Mouse (Mus musculus) midbrain, embryonic 12.5 days (tissue): Measurements from ENCODE around the gene Dlg4. TPM values are rescaled to one million over a fixed set of nuclear protein-coding genes. Genes with fewer than 3 reads are reported as not detected.

Experiments
- ATAC-seq: fragments of 200-750 bp; cut with Nextera tagmentation; 2 replicates; pipeline ENCODE4 v1.8.0; 2017; ENCODE audit warnings: low read depth, moderate TSS enrichment, moderate library complexity; ENCODE audit not compliant: low FRiP score
- H3K27ac ChIP-seq: fragments of 300-500 bp; sonication (generic); replicated peaks from 2 replicates; pipeline ENCODE4 v1.5.1; 2016; ENCODE audit warnings: mild to moderate bottlenecking
- H3K27me3 ChIP-seq: fragments of 300-500 bp; sonication (generic); 2 replicates; pipeline ENCODE4 v1.6.1; 2016; ENCODE audit warnings: mild to moderate bottlenecking
- H3K36me3 ChIP-seq: fragments of 300-500 bp; sonication (generic); 2 replicates; pipeline ENCODE4 v1.6.1; 2016
- H3K4me1 ChIP-seq: fragments of 300-500 bp; sonication (generic); 2 replicates; pipeline ENCODE4 v1.6.1; 2016
- H3K4me2 ChIP-seq: fragments of 300-500 bp; sonication (generic); replicated peaks from 2 replicates; pipeline ENCODE4 v1.6.1; 2016; ENCODE audit warnings: mild to moderate bottlenecking, moderate library complexity
- H3K4me3 ChIP-seq: fragments of 300-500 bp; sonication (generic); 2 replicates; pipeline ENCODE4 v1.5.1; 2016; ENCODE audit warnings: mild to moderate bottlenecking
- H3K9ac ChIP-seq: fragments of 300-500 bp; sonication (generic); replicated peaks from 2 replicates; pipeline ENCODE4 v1.6.1; 2016; ENCODE audit warnings: mild to moderate bottlenecking, moderate library complexity
- H3K9me3 ChIP-seq: fragments of 300-500 bp; sonication (generic); 2 replicates; pipeline ENCODE4 v1.6.1; 2016; ENCODE audit warnings: mild to moderate bottlenecking
- WGBS: fragments of 180-500 bp; shearing (Covaris S2); methylation state at CpG from one replicate; pipeline ENCODE4 v1.1.7; 2016; 5-methylcytosine and 5-hydroxymethylcytosine counted together
- microRNA counts: library from miRNA; unstranded; fragments of <30 nt; microRNA quantifications from one replicate; lab custom pipeline; 2017
- microRNA-seq: library from miRNA; unstranded; fragments of <30 nt; microRNA quantifications from one replicate; pipeline ENCODE4, GENCODE M21; 2017
- polyA plus RNA-seq: library from polyadenylated mRNA; unstranded; fragments of >200 nt; fragmentation: Nextera tagmentation; extraction: Ambion mirVana; gene quantifications from 2 replicates; pipeline ENCODE4 v1.2.1, GENCODE M21; 2016

Dlg4 gene
- polyA plus RNA-seq, 1 experiment from 2014 or later: 23.9 TPM

GRCm38 (mm10) chr11:70091986-70092783 is 75.4 kb downstream of the Dlg4 start, which contains the start of gene Asgr2:
Gene Asgr2 (plus strand): TSS chr11:70092644.
- Histone ChIP-seq H3K4me3 (no peak within 1 kb of the TSS), H3K4me1 (no peaks in the 10 kb centered on the region), H3K4me2 (no peak within 1 kb of the TSS), H3K9me3 (no peaks in the 10 kb centered on the region), H3K27ac (no peak within 1 kb of the TSS), H3K27me3 (no peaks in the 10 kb centered on the region), H3K9ac (no peak within 1 kb of the TSS), H3K36me3 (no peaks in the 10 kb centered on the region)
- ATAC-seq: no peak
- WGBS: 85% methylated on average over 12 of the region's 12 CpGs

MicroRNAs within 50 kb of the gene (microRNA counts, 519-probe panel; counts per million panel counts)
- microRNA mmu-miR-324-3p (lab: Ali Mortazavi, UCI) (not detected), microRNA mmu-miR-324-5p (lab: Ali Mortazavi, UCI) (4,470 counts per million, percentile 32 among the panel's probes with 10 or more counts)

Small RNA genes lying within 50 kb of the gene (microRNA-seq; reads per million reads assigned to microRNA genes)
- gene Gm44349 (not detected), gene Mir324 (4,823 reads per million, percentile 90 among the genes with 10 or more reads in this experiment)

Other genes with a start within 250 kb of the Dlg4 start
- 1.3 and 1.7 TPM in 2 replicates for gene Chrnb1, start 221.0 kb upstream of the Dlg4 start, polyA plus RNA-seq
- 2.7 and 2.9 TPM in 2 replicates for gene Fgf11, start 215.1 kb upstream of the Dlg4 start, polyA plus RNA-seq
- 0.42 and 1.2 TPM in 2 replicates for gene Tmem102, start 211.3 kb upstream of the Dlg4 start, polyA plus RNA-seq
- gene Gm39566, start 201.6 kb upstream of the Dlg4 start, polyA plus RNA-seq: not detected in 2 replicates
- gene Spem2, start 198.5 kb upstream of the Dlg4 start, polyA plus RNA-seq: not detected in 2 replicates
- 0.46 TPM in 1 of 2 replicates, not detected in the other for gene Spem1, start 194.8 kb upstream of the Dlg4 start, polyA plus RNA-seq
- 14.2 and 14.6 TPM in 2 replicates for gene Nlgn2, start 179.2 kb upstream of the Dlg4 start, polyA plus RNA-seq
- 284 and 302 TPM in 2 replicates for gene Tmem256, start 178.4 kb upstream of the Dlg4 start, polyA plus RNA-seq
- 62.9 and 70.1 TPM in 2 replicates for gene Plscr3, start 170.6 kb upstream of the Dlg4 start, polyA plus RNA-seq
- gene Tnk1, start 158.2 kb upstream of the Dlg4 start, polyA plus RNA-seq: 0.19 and 0.21 TPM in 2 replicates
- gene Tmem95, start 138.9 kb upstream of the Dlg4 start, polyA plus RNA-seq: not detected in 2 replicates
- 2.7 and 3.3 TPM in 2 replicates for gene Kctd11, start 135.5 kb upstream of the Dlg4 start, polyA plus RNA-seq
- 0.50 and 0.73 TPM in 2 replicates for gene Acap1, start 121.4 kb upstream of the Dlg4 start, polyA plus RNA-seq
- 21.8 and 23.2 TPM in 2 replicates for gene 2810408A11Rik, start 116.0 kb upstream of the Dlg4 start, polyA plus RNA-seq
- 17.4 and 19.3 TPM in 2 replicates for gene Neurl4, start 115.9 kb upstream of the Dlg4 start, polyA plus RNA-seq
- 93.1 and 97.6 TPM in 2 replicates for gene Gps2, start 103.1 kb upstream of the Dlg4 start, polyA plus RNA-seq
- 1,395 and 1,465 TPM in 2 replicates for gene Eif5a, start 95.0 kb upstream of the Dlg4 start, polyA plus RNA-seq
- gene Ybx2, start 81.1 kb upstream of the Dlg4 start, polyA plus RNA-seq: 5.0 and 5.6 TPM in 2 replicates
- gene Slc2a4, start 68.8 kb upstream of the Dlg4 start, polyA plus RNA-seq: 8.9 and 9.9 TPM in 2 replicates
- 2.9 and 3.7 TPM in 2 replicates for gene Cldn7, start 52.2 kb upstream of the Dlg4 start, polyA plus RNA-seq
- gene Ctdnep1, start 35.8 kb upstream of the Dlg4 start, polyA plus RNA-seq: 21.4 and 27.5 TPM in 2 replicates
- gene Elp5, start 34.4 kb upstream of the Dlg4 start, polyA plus RNA-seq: 127 and 131 TPM in 2 replicates
- 552 and 567 TPM in 2 replicates for gene Gabarap, start 25.8 kb upstream of the Dlg4 start, polyA plus RNA-seq
- gene Phf23, start 21.2 kb upstream of the Dlg4 start, polyA plus RNA-seq: 89.4 and 96.5 TPM in 2 replicates
- gene Dvl2, start 16.3 kb upstream of the Dlg4 start, polyA plus RNA-seq: 45.3 and 49.2 TPM in 2 replicates
- gene Acadvl, start 1.5 kb upstream of the Dlg4 start, polyA plus RNA-seq: 50.7 and 57.9 TPM in 2 replicates
- 0.33 and 0.89 TPM in 2 replicates for gene Asgr1, start 37.1 kb downstream of the Dlg4 start, polyA plus RNA-seq
- not detected in 2 replicates for gene Asgr2, start 75.7 kb downstream of the Dlg4 start, polyA plus RNA-seq
- gene Mgl2, start 113.4 kb downstream of the Dlg4 start, polyA plus RNA-seq: 0.47 and 1.0 TPM in 2 replicates
- 0.58 and 1.3 TPM in 2 replicates for gene Clec10a, start 139.3 kb downstream of the Dlg4 start, polyA plus RNA-seq
- 1.9 and 2.8 TPM in 2 replicates for gene Slc16a11, start 195.8 kb downstream of the Dlg4 start, polyA plus RNA-seq
- gene Slc16a13, start 204.1 kb downstream of the Dlg4 start, polyA plus RNA-seq: 19.0 and 19.5 TPM in 2 replicates
- 5.2 and 5.4 TPM in 2 replicates for gene Bcl6b, start 212.9 kb downstream of the Dlg4 start, polyA plus RNA-seq
- 210 and 213 TPM in 2 replicates for gene 0610010K14Rik, start 221.0 kb downstream of the Dlg4 start, polyA plus RNA-seq
- 10.5 and 12.4 TPM in 2 replicates for gene Gm21988, start 222.9 kb downstream of the Dlg4 start, polyA plus RNA-seq
- gene Rnasek, start 222.9 kb downstream of the Dlg4 start, polyA plus RNA-seq: 172 and 188 TPM in 2 replicates
- 1.7 and 1.8 TPM in 2 replicates for gene Alox12, start 238.4 kb downstream of the Dlg4 start, polyA plus RNA-seq